Mouse (Mus musculus) liver, embryonic 11.5 days (tissue): ENCODE results near the gene Nipal1. TPM values are rescaled to one million over a fixed set of nuclear protein-coding genes. Genes with fewer than 3 reads are reported as not detected.

Experiments used
- ATAC-seq: fragments of 200-750 bp; cut with Nextera tagmentation; replicated peaks from 2 replicates; pipeline ENCODE4 v1.8.0; 2017; ENCODE audit warnings: moderate number of reproducible peaks, mild to moderate bottlenecking, moderate TSS enrichment, moderate library complexity; ENCODE audit not compliant: low FRiP score
- DNase-seq: peaks from one replicate; pipeline ENCODE4 v3.0.0-alpha.2; 2017; ENCODE audit warnings: low spot score
- H3K27ac ChIP-seq: fragments of 300-500 bp; sonication (generic); 2 replicates; pipeline ENCODE4 v1.5.1; 2014; ENCODE audit warnings: mild to moderate bottlenecking, low read depth, low read length, control low read depth
- H3K27me3 ChIP-seq: fragments of 300-500 bp; sonication (generic); replicated peaks from 2 replicates; pipeline ENCODE4 v1.6.1; 2014; ENCODE audit warnings: low read length, mixed read lengths; ENCODE audit not compliant: control insufficient read depth, insufficient read depth
- H3K36me3 ChIP-seq: fragments of 300-500 bp; sonication (generic); 2 replicates; pipeline ENCODE4 v1.6.1; 2014; ENCODE audit warnings: mild to moderate bottlenecking, low read length, moderate library complexity, mixed read lengths; ENCODE audit not compliant: control insufficient read depth, insufficient read depth
- H3K4me1 ChIP-seq: fragments of 300-500 bp; sonication (generic); replicated peaks from 2 replicates; pipeline ENCODE4 v1.6.1; 2014; ENCODE audit warnings: low read length, mixed read lengths; ENCODE audit not compliant: control insufficient read depth, insufficient read depth
- H3K4me2 ChIP-seq: fragments of 300-500 bp; sonication (generic); 2 replicates; pipeline ENCODE4 v1.6.1; 2014; ENCODE audit warnings: mild to moderate bottlenecking, control low read depth, moderate library complexity
- H3K4me3 ChIP-seq: fragments of 300-500 bp; sonication (generic); 2 replicates; pipeline ENCODE4 v1.5.1; 2014; ENCODE audit warnings: low read depth, low read length, control low read depth
- H3K9ac ChIP-seq: fragments of 300-500 bp; sonication (generic); 2 replicates; pipeline ENCODE4 v1.6.1; 2014; ENCODE audit warnings: low read depth, low read length, control low read depth
- H3K9me3 ChIP-seq: fragments of 300-500 bp; sonication (generic); 2 replicates; pipeline ENCODE4 v1.6.1; 2016; ENCODE audit warnings: low read length, inconsistent platforms, mixed read lengths; ENCODE audit not compliant: control insufficient read depth
- WGBS: fragments of 180-500 bp; shearing (Covaris S2); extraction: QIAGEN DNeasy Blood & Tissue Kit; methylation state at CpG from one replicate; pipeline ENCODE4 v1.1.7; 2014; 5-methylcytosine and 5-hydroxymethylcytosine counted together
- polyA plus RNA-seq: library from polyadenylated mRNA; unstranded; fragments of >200 nt; fragmentation: Nextera tagmentation; extraction: Ambion mirVana; gene quantifications from 2 replicates; pipeline ENCODE4 v1.2.1, GENCODE M21; 2014

Gene Nipal1
- polyA plus RNA-seq, 1 experiment from 2014 or later = 0.92 TPM

DNA sequence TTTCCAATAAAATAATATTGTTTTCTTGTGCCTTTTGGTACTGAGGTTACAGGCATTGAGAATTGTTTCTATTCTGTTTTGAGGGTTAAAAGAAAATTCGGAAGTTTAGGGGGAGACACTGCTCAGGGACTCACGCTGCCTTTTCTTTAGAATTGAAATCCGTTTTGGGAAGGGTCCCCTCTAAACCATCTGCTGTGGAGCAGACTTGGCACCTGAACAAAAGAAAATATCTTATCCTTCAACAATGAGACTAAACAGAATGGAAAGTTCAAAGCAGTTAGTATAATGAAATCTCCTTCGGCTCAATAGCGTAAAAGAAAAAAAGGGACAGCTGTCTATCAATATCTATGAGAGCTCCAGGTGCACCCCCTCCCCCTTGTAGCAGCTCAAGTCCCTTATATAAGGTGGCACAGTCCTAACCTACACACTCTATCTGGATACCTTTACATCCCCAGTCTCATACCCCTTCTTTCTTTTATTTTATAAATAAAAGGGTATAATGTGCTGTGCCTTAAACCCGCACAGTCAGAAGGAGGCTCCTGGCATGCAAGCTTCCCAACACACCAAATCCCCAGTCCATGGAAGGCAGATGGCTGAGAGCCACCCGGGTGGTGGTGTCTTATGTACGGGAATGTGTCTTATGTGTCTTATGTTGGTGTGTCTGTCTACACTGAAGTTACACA, 23.6 kb downstream of the Nipal1 start:
- WGBS = 81% methylated on average over 8 of the region's 8 CpGs
- Histone ChIP-seq H3K4me3 (no peak overlapping the region), H3K9ac (no peak overlapping the region), H3K36me3 (no peaks in the 10 kb centered on the region), H3K27ac (no peak overlapping the region), H3K27me3 (no peaks in the 10 kb centered on the region), H3K4me2 (no peak overlapping the region), H3K9me3 (no peaks in the 10 kb centered on the region), H3K4me1 (no peaks in the 10 kb centered on the region)
- ATAC-seq (no peak), DNase-seq (no peak)

- Histone ChIP-seq H3K36me3 (no peaks in the 10 kb centered on the region), H3K4me2 (no peak overlapping the region), H3K4me3 (no peak overlapping the region), H3K9me3 (no peaks in the 10 kb centered on the region), H3K27ac (no peak overlapping the region), H3K9ac (no peak overlapping the region), H3K27me3 (no peaks in the 10 kb centered on the region), H3K4me1 (no peaks in the 10 kb centered on the region)
- 83% methylated on average over 9 of the region's 9 CpGs for WGBS
- no peak for DNase-seq
- no peak for ATAC-seq
Observed at GRCm38 (mm10) chr5:72674994-72675542, 27.5 kb downstream of the Nipal1 start.

DNA sequence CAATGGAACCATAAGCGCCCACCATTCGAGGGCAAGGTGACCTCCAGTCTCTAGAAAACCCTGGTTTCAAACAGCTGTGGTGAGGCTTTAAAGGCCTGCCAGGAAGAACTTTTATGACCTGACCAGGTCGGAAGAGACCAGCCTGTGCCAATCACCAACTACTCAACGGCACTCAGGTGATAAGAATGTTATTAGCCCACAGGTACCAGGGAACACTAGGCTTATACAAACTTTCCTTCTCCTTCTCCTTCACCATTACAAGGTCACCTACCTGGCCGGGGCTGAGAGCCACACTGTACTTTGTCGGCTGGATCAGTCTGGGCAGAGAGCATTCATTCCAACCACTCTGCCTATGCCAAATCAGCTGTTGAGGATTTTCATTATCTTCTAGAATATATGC, 33.9 kb downstream of the Nipal1 start:
- 83% methylated on average over 6 of the region's 6 CpGs for WGBS
- Histone ChIP-seq H3K27me3 (no peaks in the 10 kb centered on the region), H3K9ac (no peak overlapping the region), H3K9me3 (no peaks in the 10 kb centered on the region), H3K27ac (no peak overlapping the region), H3K36me3 (no peaks in the 10 kb centered on the region), H3K4me2 (no peak overlapping the region), H3K4me3 (no peak overlapping the region), H3K4me1 (no peaks in the 10 kb centered on the region)
- DNase-seq (no peak), ATAC-seq (no peak)

DNA sequence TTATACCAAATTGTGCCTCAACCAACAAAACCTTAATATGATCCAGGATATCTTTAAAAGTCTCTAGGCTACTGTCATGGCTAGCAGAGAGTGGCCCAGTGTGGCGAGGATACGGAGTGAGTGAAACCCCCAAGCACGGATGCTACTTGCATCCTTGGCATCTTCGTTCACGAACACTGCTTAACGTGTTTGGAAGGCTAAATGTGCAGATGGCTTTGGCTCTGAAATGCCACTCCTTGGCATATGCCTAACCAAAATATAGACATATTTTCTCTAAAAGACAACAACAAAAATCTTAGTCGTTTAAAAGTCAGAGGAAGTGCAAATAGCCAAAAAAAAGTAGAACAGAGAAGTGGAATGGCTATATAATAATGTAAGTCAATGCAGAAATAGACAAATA, 42.0 kb downstream of the Nipal1 start:
- H3K9me3 ChIP-seq = no peaks in the 10 kb centered on the region
- H3K4me3 ChIP-seq = no peak overlapping the region
- no peaks in the 10 kb centered on the region for H3K27me3 ChIP-seq
- DNase-seq (no peak), ATAC-seq (no peak)
- H3K4me1 ChIP-seq = no peaks in the 10 kb centered on the region
- no peak overlapping the region for H3K4me2 ChIP-seq
- H3K9ac ChIP-seq = no peak overlapping the region
- no peaks in the 10 kb centered on the region for H3K36me3 ChIP-seq
- 87% methylated on average over 7 of the region's 7 CpGs for WGBS
- H3K27ac ChIP-seq = no peak overlapping the region

- no peaks in the 10 kb centered on the region for H3K4me1 ChIP-seq
- H3K4me3 ChIP-seq = no peak overlapping the region
- WGBS = 86% methylated on average over 5 of the region's 5 CpGs
- ATAC-seq (no peak), DNase-seq (no peak)
- H3K27me3 ChIP-seq = no peaks in the 10 kb centered on the region
- no peak overlapping the region for H3K27ac ChIP-seq
- H3K9me3 ChIP-seq = no peaks in the 10 kb centered on the region
- no peak overlapping the region for H3K9ac ChIP-seq
- no peak overlapping the region for H3K4me2 ChIP-seq
- no peaks in the 10 kb centered on the region for H3K36me3 ChIP-seq
Observed at GRCm38 (mm10) chr5:72690516-72690915, 42.9 kb downstream of the Nipal1 start.

DNA sequence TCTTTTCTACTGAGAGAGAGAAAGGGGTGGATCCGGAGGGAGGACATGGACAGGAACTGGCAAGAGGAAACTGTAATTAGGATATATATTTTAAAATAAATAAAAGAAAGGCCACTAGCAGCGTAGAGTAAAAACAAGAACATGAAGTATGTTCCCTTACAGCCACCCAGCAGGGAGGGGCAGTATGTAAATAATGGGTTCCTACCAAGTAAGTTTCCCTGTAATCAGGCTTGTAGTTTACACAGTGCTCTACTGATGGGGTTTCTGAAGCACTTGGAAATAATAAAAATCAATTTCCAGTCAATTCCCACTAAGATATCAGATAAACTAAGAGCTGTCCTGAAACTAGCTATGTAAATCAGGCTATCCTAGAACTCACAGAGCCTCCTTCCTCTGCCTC, 47.1 kb downstream of the Nipal1 start:
- no peaks in the 10 kb centered on the region for H3K4me1 ChIP-seq
- no peak overlapping the region for H3K4me2 ChIP-seq
- H3K9me3 ChIP-seq = no peaks in the 10 kb centered on the region
- H3K9ac ChIP-seq = no peak overlapping the region
- ATAC-seq (no peak), DNase-seq (no peak)
- no peak overlapping the region for H3K4me3 ChIP-seq
- no peaks in the 10 kb centered on the region for H3K27me3 ChIP-seq
- no peaks in the 10 kb centered on the region for H3K36me3 ChIP-seq
- H3K27ac ChIP-seq = no peak overlapping the region
- WGBS = 77% methylated on average over 2 of the region's 2 CpGs

DNA sequence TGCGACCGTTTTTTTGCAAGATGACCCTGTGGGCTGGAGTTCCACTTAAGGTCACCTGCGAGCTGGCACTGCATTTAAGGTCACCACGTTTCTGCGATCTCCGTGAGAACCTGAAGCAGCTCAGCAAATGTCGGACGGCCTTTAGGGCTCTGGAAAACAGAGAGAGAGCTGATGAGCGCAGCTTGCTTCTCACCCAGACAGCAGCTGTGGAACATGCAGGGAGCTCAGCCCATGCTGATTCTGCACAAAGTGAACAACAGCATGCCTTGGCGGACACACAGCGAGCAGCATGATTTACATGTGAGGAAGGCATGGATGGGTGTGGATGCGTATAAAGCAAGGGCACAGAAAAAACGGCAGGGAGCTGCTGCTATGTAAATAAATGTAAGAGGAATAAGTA, 48.9 kb downstream of the Nipal1 start:
- Histone ChIP-seq H3K27me3 (no peaks in the 10 kb centered on the region), H3K36me3 (no peaks in the 10 kb centered on the region), H3K4me2 (no peak overlapping the region), H3K9me3 (no peaks in the 10 kb centered on the region), H3K27ac (no peak overlapping the region), H3K4me1 (no peaks in the 10 kb centered on the region), H3K9ac (no peak overlapping the region), H3K4me3 (no peak overlapping the region)
- no peak for ATAC-seq
- WGBS = 78% methylated on average over 13 of the region's 13 CpGs
- DNase-seq = no peak

DNA sequence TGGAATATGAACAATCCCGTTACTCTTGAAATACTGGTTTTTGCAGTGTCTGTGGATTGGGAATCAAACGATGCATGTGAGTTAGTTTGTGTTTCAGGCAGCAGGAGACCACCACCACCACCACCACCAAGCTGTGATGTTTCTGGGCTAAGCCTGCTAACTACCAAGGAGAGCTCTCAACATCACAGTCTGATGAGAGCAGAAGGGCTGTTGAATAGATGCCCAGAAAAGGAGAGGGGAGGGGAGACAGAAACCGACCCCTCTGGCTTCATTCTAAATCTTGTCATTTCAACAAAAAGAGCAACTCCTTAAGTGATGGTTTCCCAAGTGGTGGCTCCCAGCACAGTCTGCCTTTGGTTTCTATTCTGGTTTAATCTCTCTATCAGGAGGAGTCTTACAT, 50.7 kb downstream of the Nipal1 start:
- no peaks in the 10 kb centered on the region for H3K9me3 ChIP-seq
- H3K27me3 ChIP-seq = no peaks in the 10 kb centered on the region
- no peaks in the 10 kb centered on the region for H3K4me1 ChIP-seq
- no peak overlapping the region for H3K4me2 ChIP-seq
- WGBS = 64% methylated on average over 3 of the region's 3 CpGs
- no peak overlapping the region for H3K4me3 ChIP-seq
- H3K9ac ChIP-seq = no peak overlapping the region
- no peak for DNase-seq
- H3K36me3 ChIP-seq = no peaks in the 10 kb centered on the region
- no peak overlapping the region for H3K27ac ChIP-seq
- no peak for ATAC-seq

- no peak overlapping the region for H3K9ac ChIP-seq
- H3K36me3 ChIP-seq = no peaks in the 10 kb centered on the region
- H3K4me2 ChIP-seq = no peak overlapping the region
- DNase-seq (no peak), ATAC-seq (no peak)
- H3K27ac ChIP-seq = no peak overlapping the region
- no peak overlapping the region for H3K4me3 ChIP-seq
- no peaks in the 10 kb centered on the region for H3K9me3 ChIP-seq
- no peaks in the 10 kb centered on the region for H3K27me3 ChIP-seq
- WGBS = 77% methylated on average over 7 of the region's 7 CpGs
- no peaks in the 10 kb centered on the region for H3K4me1 ChIP-seq
Observed at GRCm38 (mm10) chr5:72698818-72699499, 51.4 kb downstream of the Nipal1 start.
